Mouse (Mus musculus) frontal cortex, postnatal 25 days (tissue): ENCODE measurements around the gene Ttyh1.

Source experiments
- DNase-seq, 2 experiments: peaks; one replicate each; pipeline ENCODE4 v3.0.0; 2022; ENCODE audit warnings: low spot score in 2 of 2

Gene Ttyh1

DNA sequence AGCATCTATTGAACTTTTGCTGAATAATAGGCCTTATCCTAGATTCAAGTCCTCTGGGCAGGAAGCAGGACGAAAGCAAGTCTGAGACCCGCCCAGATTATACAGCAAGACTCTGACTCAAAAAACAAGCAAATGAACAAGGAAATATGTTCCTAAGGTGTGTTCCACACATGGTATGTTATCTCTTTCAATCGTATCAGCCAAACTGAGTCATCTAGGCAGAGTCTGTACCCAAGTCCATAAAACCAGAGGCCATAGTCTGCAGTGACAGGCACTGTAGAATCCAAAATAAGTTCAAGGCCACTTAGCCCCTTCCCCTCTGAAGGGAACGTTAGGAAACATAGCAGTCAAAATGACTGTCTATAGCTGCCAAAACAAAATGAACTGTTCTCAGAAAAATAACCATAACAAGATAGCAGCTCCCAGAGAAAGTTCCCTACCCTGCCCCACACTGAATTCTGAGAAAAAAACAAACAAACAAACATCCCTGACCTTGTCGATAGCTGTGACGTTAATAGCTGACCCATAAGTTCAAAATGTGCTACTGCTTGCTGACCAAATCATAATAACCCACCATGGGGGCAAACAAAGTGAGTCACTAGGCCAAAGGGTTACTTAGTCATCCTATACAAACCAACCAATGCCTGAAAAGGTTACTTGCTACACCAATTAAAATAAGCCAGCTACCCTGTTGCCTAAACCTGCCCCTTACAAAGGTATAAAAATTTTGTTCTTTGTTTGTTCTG, 51.2 kb downstream of the Ttyh1 start:
- no peak for DNase-seq

DNA sequence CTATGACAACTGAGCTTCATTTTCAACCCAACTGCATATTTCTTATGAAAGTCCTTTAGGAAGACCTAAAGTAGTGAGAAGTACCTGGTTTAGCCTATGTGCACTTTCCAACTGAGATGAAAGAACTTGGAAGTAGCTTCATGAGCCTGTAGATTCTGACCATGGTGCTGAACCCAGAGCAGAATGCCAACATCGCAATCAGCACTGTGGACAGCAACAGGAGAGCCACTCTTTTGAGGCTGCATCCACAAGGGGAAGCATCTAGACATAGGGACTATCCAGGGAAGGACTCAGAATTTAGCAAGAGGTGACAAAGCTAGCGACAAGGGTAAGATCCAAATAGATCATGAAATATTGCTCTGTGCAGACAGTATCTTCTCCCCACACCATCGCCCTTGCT, 59.2 kb downstream of the Ttyh1 start:
- DNase-seq: no peak
